Mouse (Mus musculus) erythroblast, embryonic 14.5 days (primary cell): ENCODE measurements around the gene Pagr1a.

Experiments
- GATA1 ChIP-seq: IDR thresholded peaks from 2 replicates; pipeline ENCODE4 v1.6.1; 2012; ENCODE audit warnings: low read length, inconsistent platforms, mixed read lengths
- TAL1 ChIP-seq: IDR thresholded peaks from 3 replicates; pipeline ENCODE4 v1.6.1; 2012; ENCODE audit warnings: low read length, inconsistent platforms, mixed read lengths

- TF ChIP-seq GATA1 (no peak), TAL1 (no peak)
These were observed 2.2 kb downstream of the Pagr1a start for GRCm38 (mm10) chr7:127014993-127015392.
